Mouse (Mus musculus): ENCODE data around the gene Pth1r. TPM values are rescaled to one million over a fixed set of nuclear protein-coding genes. Genes with fewer than 3 reads are reported as not detected.

The Pth1r gene
- total and polyA plus RNA-seq, 3 experiments = 0.15 to 0.77 TPM; not detected in 1

DNA sequence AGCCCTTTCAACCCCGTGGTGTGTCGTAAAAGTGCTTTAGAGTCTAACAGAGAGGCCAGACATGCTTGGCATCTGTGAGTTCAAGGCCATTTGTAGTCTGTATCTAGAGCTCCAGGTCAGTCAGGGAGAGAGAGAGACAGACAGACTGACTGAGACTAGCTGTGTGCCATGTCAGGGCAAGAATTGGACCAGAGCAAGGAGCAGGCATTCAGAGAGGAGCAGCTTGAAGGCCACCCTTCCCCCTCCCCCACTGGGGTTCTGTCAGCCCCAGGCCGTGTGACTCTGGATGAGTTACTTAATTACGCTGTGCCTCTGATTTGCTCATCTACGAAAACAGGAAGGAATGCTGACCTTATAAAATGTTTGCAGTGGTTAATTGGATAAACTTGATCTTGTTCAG, 64.7 kb downstream of the Pth1r start:
- Histone ChIP-seq H3K4me3 (ENCODE audit: control insufficient read depth in 1 of 2, insufficient read depth in 1 of 2, low read depth in 2 of 2, low read length in 2 of 2) (no peak overlapping the region), H3K4me1 (ENCODE audit: control insufficient read depth in 1 of 2, insufficient read depth in 2 of 2, low read length in 2 of 2) (peaks cover 0 to 20% of the 10 kb centered on the region in 2 experiments; a peak in 2 of 4 replicates), H3K27ac (ENCODE audit: control insufficient read depth, low read depth, low read length) (no peak overlapping the region), H3K27me3 (ENCODE audit: control insufficient read depth in 1 of 2, insufficient read depth in 2 of 2, low read length in 2 of 2) (no peaks in the 10 kb centered on the region), H3K9ac (ENCODE audit: control insufficient read depth, low read depth, low read length, poor library complexity, severe bottlenecking) (no peak overlapping the region), H3K9me3 (replicated peaks; ENCODE audit: insufficient read depth, low read length) (no peaks in the 10 kb centered on the region), H3K79me2 (ENCODE audit: control insufficient read depth, insufficient read depth, low read length, poor library complexity) (peaks cover 8% of the 10 kb centered on the region), H3K36me3 (ENCODE audit: control insufficient read depth in 1 of 2, insufficient read depth in 2 of 2, low read length in 2 of 2) (peaks cover 0 to 12% of the 10 kb centered on the region in 2 experiments; a peak in 2 of 4 replicates)
- no peak for DNase-seq (ENCODE audit: low read depth, low spot score)
- TF ChIP-seq NRF1 (IDR thresholded peaks at IDR 0.05; ENCODE audit: insufficient read depth, low read depth, low read length, poor library complexity, severe bottlenecking) = no peak
- no peak for TF ChIP-seq KAT2A (conservative IDR thresholded peaks at IDR 0.05; ENCODE audit: low read depth, low read length)

- no peak overlapping the region for H3K9ac ChIP-seq (ENCODE audit: control insufficient read depth, low read depth, low read length, poor library complexity, severe bottlenecking)
- peaks cover 8% of the 10 kb centered on the region for H3K79me2 ChIP-seq (ENCODE audit: control insufficient read depth, insufficient read depth, low read length, poor library complexity)
- H3K27ac ChIP-seq (ENCODE audit: control insufficient read depth, low read depth, low read length) = no peak overlapping the region
- no peaks in the 10 kb centered on the region for H3K27me3 ChIP-seq (ENCODE audit: control insufficient read depth in 1 of 2, insufficient read depth in 2 of 2, low read length in 2 of 2)
- TF ChIP-seq MAX (IDR thresholded peaks at IDR 0.05; ENCODE audit: low read length) = no peak
- no peak for TF ChIP-seq NELFE (IDR thresholded peaks at IDR 0.05; ENCODE audit: low read depth, low read length)
- TF ChIP-seq E2F4 (IDR thresholded peaks at IDR 0.05; ENCODE audit: borderline replicate concordance, low read depth, low read length) = no peak
- no peak for TF ChIP-seq GATA1 (IDR thresholded peaks at IDR 0.05; ENCODE audit: low read depth, low read length)
- TF ChIP-seq CHD1 (IDR thresholded peaks at IDR 0.05; ENCODE audit: low read depth, low read length) = no peak
- no peak for TF ChIP-seq MEF2A (IDR thresholded peaks at IDR 0.05; ENCODE audit: extremely low read depth, insufficient replicate concordance, low read depth, low read length, poor library complexity, severe bottlenecking)
- no peak for TF ChIP-seq USF1 (IDR thresholded peaks at IDR 0.05; ENCODE audit: low read depth, low read length)
- no peak for TF ChIP-seq ZC3H11A (IDR thresholded peaks at IDR 0.05; ENCODE audit: low read depth, low read length)
- TF ChIP-seq ZKSCAN1 (IDR thresholded peaks at IDR 0.05; ENCODE audit: low read depth, low read length) = no peak
- no peak for TF ChIP-seq POLR2AphosphoS5 (IDR thresholded peaks at IDR 0.05; ENCODE audit: borderline replicate concordance, low read depth, low read length)
- no peak for TF ChIP-seq TCF12 (IDR thresholded peaks at IDR 0.05; ENCODE audit: low read depth, low read length)
- TF ChIP-seq CTCF (IDR thresholded peaks at IDR 0.05 in 2 of 3, conservative IDR thresholded peaks at IDR 0.05 in 1 of 3; ENCODE audit: control insufficient read depth in 1 of 3, insufficient read depth in 1 of 3, low read depth in 2 of 3, low read length in 3 of 3, poor library complexity in 1 of 3, severe bottlenecking in 1 of 3) = no peak
- no peak for TF ChIP-seq ZNF384 (IDR thresholded peaks at IDR 0.05; ENCODE audit: low read depth, low read length)
- no peak for TF ChIP-seq KAT2A (conservative IDR thresholded peaks at IDR 0.05; ENCODE audit: low read depth, low read length)
- TF ChIP-seq EP300 (IDR thresholded peaks at IDR 0.05; ENCODE audit: low read depth in 1 of 2, low read length in 2 of 2) = no peak
- no peak for TF ChIP-seq JUND (IDR thresholded peaks at IDR 0.05; ENCODE audit: low read depth, low read length)
- no peak for TF ChIP-seq HCFC1 (IDR thresholded peaks at IDR 0.05; ENCODE audit: low read depth, low read length)
- TF ChIP-seq USF2 (IDR thresholded peaks at IDR 0.05; ENCODE audit: borderline replicate concordance in 1 of 2, insufficient read depth in 1 of 2, low read depth in 1 of 2, low read length in 2 of 2) = no peak
- no peak for TF ChIP-seq RAD21 (IDR thresholded peaks at IDR 0.05; ENCODE audit: low read depth, low read length)
- no peak for TF ChIP-seq ETS1 (IDR thresholded peaks at IDR 0.05; ENCODE audit: low read depth, low read length)
- peaks cover 0 to 20% of the 10 kb centered on the region in 2 experiments; a peak in 2 of 4 replicates for H3K4me1 ChIP-seq (ENCODE audit: control insufficient read depth in 1 of 2, insufficient read depth in 2 of 2, low read length in 2 of 2)
- no peak for DNase-seq (ENCODE audit: low read depth, low spot score)
- peaks cover 0 to 12% of the 10 kb centered on the region in 2 experiments; a peak in 2 of 4 replicates for H3K36me3 ChIP-seq (ENCODE audit: control insufficient read depth in 1 of 2, insufficient read depth in 2 of 2, low read length in 2 of 2)
- no peaks in the 10 kb centered on the region for H3K9me3 ChIP-seq (replicated peaks; ENCODE audit: insufficient read depth, low read length)
- H3K4me3 ChIP-seq (ENCODE audit: control insufficient read depth in 1 of 2, insufficient read depth in 1 of 2, low read depth in 2 of 2, low read length in 2 of 2) = no peak overlapping the region
Measured at GRCm38 (mm10) chr9:110681817-110682216, 65.1 kb downstream of the Pth1r start.
